Mouse (Mus musculus): ENCODE measurements around the gene Nceh1.
"Not testable (repeated sequence)": the region's sequence is repeated elsewhere in the genome, so short reads cannot be mapped to it uniquely, and the experiment has no call there.

The Nceh1 gene

GRCm38 (mm10) chr3:27288301-27288700, 105.5 kb downstream of the Nceh1 start:
- no peak for DNase-seq

DNA sequence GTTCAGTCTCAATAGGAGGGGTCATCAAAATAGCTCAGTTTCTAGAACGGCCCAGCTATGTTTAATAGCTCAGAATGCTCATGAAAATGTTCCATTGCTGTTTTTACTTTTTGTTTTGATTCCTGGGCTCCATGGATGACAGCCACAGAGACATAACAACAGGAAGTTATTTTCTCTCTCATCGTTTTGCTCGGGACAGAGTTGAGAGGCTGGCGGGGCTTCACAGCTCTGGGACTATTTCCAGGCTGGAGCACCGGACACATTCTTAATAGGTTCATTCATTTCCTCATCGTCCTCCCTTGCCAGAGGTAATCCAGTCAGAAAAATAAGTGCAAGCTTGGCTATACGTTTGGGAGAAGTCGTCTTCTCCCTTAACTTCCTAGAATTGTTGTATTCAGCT, 106.1 kb downstream of the Nceh1 start:
- no peak for DNase-seq

- DNase-seq = no peak
Observed at GRCm38 (mm10) chr3:27290285-27290684, 107.5 kb downstream of the Nceh1 start.

DNA sequence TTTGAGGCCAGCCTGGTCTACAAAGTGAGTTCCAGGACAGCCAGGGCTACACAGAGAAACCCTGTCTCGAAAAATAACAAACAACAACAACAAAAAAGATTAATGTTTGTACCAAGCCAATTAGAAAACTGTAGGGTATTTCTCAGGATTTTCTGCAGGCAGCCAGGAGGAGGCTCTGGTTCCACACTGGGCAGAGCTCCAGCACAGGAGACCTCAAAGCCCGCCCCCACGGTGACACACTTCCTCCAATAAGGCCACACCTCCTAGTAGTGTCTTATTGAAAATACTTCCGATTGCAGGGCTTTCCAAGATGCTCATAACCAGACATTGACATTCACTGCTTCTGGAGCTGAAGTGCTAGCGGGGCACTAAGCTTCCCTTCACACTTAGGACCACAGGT, 108.2 kb downstream of the Nceh1 start:
- not testable (repeated sequence) for DNase-seq

DNA sequence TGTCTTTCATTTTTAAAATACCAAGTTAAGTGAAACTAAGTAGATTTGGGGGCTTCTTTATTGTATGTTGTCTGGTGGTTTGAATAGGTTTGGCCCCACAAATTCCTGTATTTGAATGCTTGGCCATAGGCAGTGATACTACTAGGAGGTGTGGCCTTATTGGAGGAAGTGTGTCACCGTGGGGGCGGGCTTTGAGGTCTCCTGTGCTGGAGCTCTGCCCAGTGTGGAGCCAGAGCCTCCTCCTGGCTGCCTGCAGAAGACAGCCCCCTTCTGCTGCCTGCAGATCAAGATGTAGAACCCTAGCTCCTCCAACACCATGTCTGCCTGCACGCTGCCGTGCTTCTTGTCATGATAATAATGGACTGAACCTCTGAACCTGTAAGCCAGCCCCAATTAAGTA, 108.6 kb downstream of the Nceh1 start:
- not testable (repeated sequence) for DNase-seq

- no peak for DNase-seq
Observed at GRCm38 (mm10) chr3:27293645-27294385, 111.0 kb downstream of the Nceh1 start.

DNA sequence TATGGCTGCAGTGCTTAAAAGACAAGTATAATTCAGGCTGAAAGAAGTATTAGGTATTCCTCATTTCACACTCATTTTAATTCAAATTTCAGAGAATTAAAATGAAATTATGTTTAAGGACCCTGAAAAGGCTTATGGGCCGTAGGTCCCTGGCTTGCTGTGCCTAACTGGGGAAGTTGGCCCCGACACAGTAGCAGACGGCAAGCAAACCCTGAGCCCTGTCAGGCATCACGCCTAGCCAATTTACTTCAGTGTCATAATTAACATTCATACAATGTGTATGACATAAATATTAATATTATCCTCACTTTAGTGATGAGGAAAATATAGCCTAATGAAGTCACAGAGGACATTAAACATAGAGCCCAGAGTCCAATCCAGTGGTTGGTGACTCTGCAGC, 117.7 kb downstream of the Nceh1 start:
- DNase-seq = no peak

GRCm38 (mm10) chr3:27302339-27303022, 119.7 kb downstream of the Nceh1 start:
- no peak for DNase-seq

DNA sequence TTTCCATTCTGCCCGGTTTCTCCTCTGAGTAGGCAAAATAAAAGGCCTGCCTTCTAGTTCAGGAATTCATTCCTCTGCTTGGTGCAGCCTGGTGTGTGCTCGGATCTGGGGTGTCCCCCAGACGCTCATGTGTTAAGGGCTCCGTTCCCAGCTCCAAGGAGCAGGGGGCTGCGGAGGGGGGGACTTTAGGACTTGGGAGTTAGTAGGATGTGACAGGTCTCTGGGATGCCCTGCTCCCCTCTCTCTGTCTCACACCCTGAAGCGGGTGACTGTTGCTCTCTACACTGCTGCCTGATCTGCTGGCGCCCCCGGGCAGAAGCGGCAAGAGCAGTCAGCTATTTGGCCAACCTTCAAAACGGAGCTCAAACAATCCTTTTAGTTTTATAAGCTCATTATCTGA, 124.0 kb downstream of the Nceh1 start:
- no peak for DNase-seq

- no peak for DNase-seq
Observed at GRCm38 (mm10) chr3:27310973-27311372, 128.2 kb downstream of the Nceh1 start.

- no peak for DNase-seq
Observed at GRCm38 (mm10) chr3:27311475-27311874, 128.7 kb downstream of the Nceh1 start.

- no peak for DNase-seq
Observed at GRCm38 (mm10) chr3:27314506-27315164, 131.9 kb downstream of the Nceh1 start.

DNA sequence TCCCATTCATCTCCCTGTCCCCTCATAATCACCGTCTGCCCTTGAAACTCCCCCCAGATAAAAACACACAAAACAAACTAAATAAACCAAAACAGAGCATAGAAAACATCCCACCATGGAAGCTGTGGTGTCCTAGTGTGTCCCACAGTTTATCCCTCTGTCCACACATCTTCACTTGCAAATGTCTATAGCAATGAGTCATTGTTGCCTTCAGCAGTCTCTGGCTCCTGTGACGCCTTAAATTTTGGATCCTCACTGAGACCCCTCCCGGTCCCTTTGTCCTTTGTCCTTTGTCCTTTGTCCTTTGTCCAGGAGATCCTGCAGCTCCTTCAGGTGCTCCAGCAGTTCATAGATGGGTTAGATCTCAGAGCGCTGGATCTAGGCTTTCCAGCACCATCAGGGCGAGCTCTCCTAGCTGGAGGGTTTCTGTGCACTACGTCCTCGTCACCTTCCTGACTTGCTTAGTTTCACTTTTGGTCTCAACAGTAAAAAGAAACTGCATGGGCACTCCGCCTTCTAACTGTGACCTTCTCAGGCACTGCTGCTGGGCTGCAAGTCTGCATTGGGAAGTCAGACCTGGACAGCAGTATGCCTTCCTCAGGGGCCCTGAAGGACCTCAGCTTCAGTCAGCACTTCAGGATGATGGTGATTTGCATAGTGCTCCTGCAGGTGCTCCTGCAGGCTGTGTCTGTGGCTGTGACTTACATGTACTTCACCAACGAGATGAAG, 134.0 kb downstream of the Nceh1 start, which contains the start of gene Tnfsf10:
TSS of gene Tnfsf10 (plus strand) at position 470 of the 729 bp plus-strand sequence.
- DNase-seq = no peak

GRCm38 (mm10) chr3:27317288-27318024, 134.7 kb downstream of the Nceh1 start:
- DNase-seq = no peak

- DNase-seq = no peak
Observed at GRCm38 (mm10) chr3:27319650-27320049, 136.9 kb downstream of the Nceh1 start.

GRCm38 (mm10) chr3:27320613-27321495, 138.1 kb downstream of the Nceh1 start:
- DNase-seq = no peak

- DNase-seq = no peak
Observed at GRCm38 (mm10) chr3:27322591-27322990, 139.8 kb downstream of the Nceh1 start.

DNA sequence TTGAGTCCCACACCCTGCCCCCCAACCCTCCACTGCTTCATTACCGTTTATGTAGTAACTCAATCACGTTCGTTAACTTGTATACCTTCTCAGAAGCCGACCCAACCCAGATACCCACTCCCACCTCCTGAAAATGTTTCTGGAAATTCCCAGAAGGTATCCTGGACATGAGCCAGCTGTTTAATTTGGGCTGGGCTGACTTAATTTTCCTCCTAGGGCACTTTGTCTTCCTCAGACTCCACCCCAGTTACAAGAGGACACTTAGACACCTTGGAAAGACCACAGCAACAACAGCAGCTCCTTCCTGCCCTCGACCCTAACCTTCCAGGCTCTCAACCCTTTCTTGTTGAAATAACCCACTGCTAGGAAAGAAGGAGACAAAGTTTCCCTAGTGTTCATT, 140.8 kb downstream of the Nceh1 start:
- DNase-seq = no peak

DNA sequence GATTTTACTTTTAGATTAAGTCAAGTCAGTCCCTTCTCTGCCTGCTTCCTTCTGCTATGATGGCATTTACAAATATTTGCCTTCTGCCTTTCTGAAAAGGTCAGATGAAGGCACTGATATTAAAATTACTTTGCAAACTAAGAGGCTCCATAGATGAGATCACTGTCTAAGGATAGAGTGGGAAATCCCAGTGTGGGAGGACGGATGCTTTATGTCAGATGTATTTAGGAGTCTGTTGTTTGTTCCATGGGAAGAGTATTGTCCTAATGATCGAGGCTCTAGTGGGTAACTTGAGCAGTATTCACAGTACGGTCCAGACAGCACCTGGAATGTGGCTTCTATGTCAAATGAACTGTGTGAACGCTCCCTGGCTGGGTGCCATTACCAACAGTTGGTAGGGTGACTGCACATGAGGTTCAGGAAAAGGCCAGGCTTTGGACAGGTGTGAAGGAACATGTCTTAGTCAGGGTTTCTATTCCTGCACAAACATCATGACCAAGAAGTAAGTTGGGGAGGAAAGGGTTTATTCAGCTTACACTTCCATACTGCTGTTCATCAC, 143.9 kb downstream of the Nceh1 start:
- no peak for DNase-seq

- no peak for DNase-seq
Observed at GRCm38 (mm10) chr3:27330706-27331105, 147.9 kb downstream of the Nceh1 start.

Data from right cerebral cortex, postnatal 4 days (tissue).